Mouse (Mus musculus) midbrain, embryonic 13.5 days (tissue): ENCODE results near the gene Hba-a2. TPM values are rescaled to one million over a fixed set of nuclear protein-coding genes. Genes with fewer than 3 reads are reported as not detected.

Source experiments
- ATAC-seq: fragments of 200-750 bp; cut with Nextera tagmentation; 2 replicates; pipeline ENCODE4 v1.8.0; 2017; ENCODE audit warnings: mild to moderate bottlenecking, moderate TSS enrichment, moderate library complexity
- H3K27ac ChIP-seq: fragments of 300-500 bp; sonication (generic); 2 replicates; pipeline ENCODE4 v1.5.1; 2015; ENCODE audit warnings: inconsistent platforms, mild to moderate bottlenecking, moderate library complexity
- H3K27me3 ChIP-seq: fragments of 300-500 bp; sonication (generic); 2 replicates; pipeline ENCODE4 v1.6.1; 2015; ENCODE audit warnings: mild to moderate bottlenecking, inconsistent platforms
- H3K36me3 ChIP-seq: fragments of 300-500 bp; sonication (generic); 2 replicates; pipeline ENCODE4 v1.6.1; 2015; ENCODE audit warnings: mild to moderate bottlenecking, inconsistent platforms
- H3K4me1 ChIP-seq: fragments of 300-500 bp; sonication (generic); replicated peaks from 2 replicates; pipeline ENCODE4 v1.6.1; 2015; ENCODE audit warnings: inconsistent platforms
- H3K4me2 ChIP-seq: fragments of 300-500 bp; sonication (generic); replicated peaks from 2 replicates; pipeline ENCODE4 v1.6.1; 2015; ENCODE audit warnings: moderate library complexity, mild to moderate bottlenecking, inconsistent platforms
- H3K4me3 ChIP-seq: fragments of 300-500 bp; sonication (generic); replicated peaks from 2 replicates; pipeline ENCODE4 v1.5.1; 2015; ENCODE audit warnings: mild to moderate bottlenecking, inconsistent platforms
- H3K9ac ChIP-seq: fragments of 300-500 bp; sonication (generic); replicated peaks from 2 replicates; pipeline ENCODE4 v1.6.1; 2015; ENCODE audit warnings: mild to moderate bottlenecking, inconsistent platforms
- H3K9me3 ChIP-seq: fragments of 300-500 bp; sonication (generic); 2 replicates; pipeline ENCODE4 v1.6.1; 2016; ENCODE audit warnings: mild to moderate bottlenecking, inconsistent platforms
- WGBS: fragments of 180-500 bp; shearing (Covaris S2); methylation state at CpG from one replicate; pipeline ENCODE4 v1.1.7; 2015; 5-methylcytosine and 5-hydroxymethylcytosine counted together
- polyA plus RNA-seq: library from polyadenylated mRNA; unstranded; fragments of >200 nt; fragmentation: Nextera tagmentation; extraction: Ambion mirVana; gene quantifications from 2 replicates; pipeline ENCODE4 v1.2.1, GENCODE M21; 2015

Gene Hba-a2
- polyA plus RNA-seq, 1 experiment from 2014 or later = 6,263 TPM

- ATAC-seq = no peak
- H3K9me3 ChIP-seq = no peaks in the 10 kb centered on the region
- H3K4me1 ChIP-seq = no peaks in the 10 kb centered on the region
- no peaks in the 10 kb centered on the region for H3K27me3 ChIP-seq
- no peak overlapping the region for H3K9ac ChIP-seq
- no peak overlapping the region for H3K4me2 ChIP-seq
- H3K27ac ChIP-seq = no peak overlapping the region
- 88% methylated on average over 6 of the region's 6 CpGs for WGBS
- no peaks in the 10 kb centered on the region for H3K36me3 ChIP-seq
- no peak overlapping the region for H3K4me3 ChIP-seq
Measured at GRCm38 (mm10) chr11:32336435-32336907, 40.2 kb downstream of the Hba-a2 start.

GRCm38 (mm10) chr11:32339131-32339531, 42.8 kb downstream of the Hba-a2 start:
- no peak for ATAC-seq
- Histone ChIP-seq H3K9ac (no peak overlapping the region), H3K4me2 (no peak overlapping the region), H3K27me3 (no peaks in the 10 kb centered on the region), H3K36me3 (no peaks in the 10 kb centered on the region), H3K4me3 (no peak overlapping the region), H3K27ac (no peak overlapping the region), H3K9me3 (no peaks in the 10 kb centered on the region), H3K4me1 (no peaks in the 10 kb centered on the region)
- WGBS = 82% methylated on average over 2 of the region's 2 CpGs

GRCm38 (mm10) chr11:32340476-32341473, 44.5 kb downstream of the Hba-a2 start:
- peak; percentile 71 for ATAC-seq
- Histone ChIP-seq H3K27ac (no peak overlapping the region), H3K27me3 (no peaks in the 10 kb centered on the region), H3K9ac (no peak overlapping the region), H3K4me2 (no peak overlapping the region), H3K36me3 (no peaks in the 10 kb centered on the region), H3K4me1 (no peaks in the 10 kb centered on the region), H3K9me3 (no peaks in the 10 kb centered on the region), H3K4me3 (no peak overlapping the region)
- 46% methylated on average over 17 of the region's 17 CpGs for WGBS

GRCm38 (mm10) chr11:32342770-32343191, 46.5 kb downstream of the Hba-a2 start:
- H3K27ac ChIP-seq = no peak overlapping the region
- peaks cover 8% of the 10 kb centered on the region for H3K4me1 ChIP-seq
- no peak for ATAC-seq
- no peaks in the 10 kb centered on the region for H3K36me3 ChIP-seq
- WGBS = 14% methylated on average over 2 of the region's 2 CpGs
- no peaks in the 10 kb centered on the region for H3K9me3 ChIP-seq
- no peak overlapping the region for H3K4me3 ChIP-seq
- H3K27me3 ChIP-seq = no peaks in the 10 kb centered on the region
- no peak overlapping the region for H3K4me2 ChIP-seq
- no peak overlapping the region for H3K9ac ChIP-seq

- Histone ChIP-seq H3K9ac (no peak overlapping the region), H3K36me3 (no peaks in the 10 kb centered on the region), H3K4me3 (no peak overlapping the region), H3K4me2 (no peak overlapping the region), H3K9me3 (no peaks in the 10 kb centered on the region), H3K27ac (no peak overlapping the region), H3K4me1 (peaks cover 11% of the 10 kb centered on the region), H3K27me3 (no peaks in the 10 kb centered on the region)
- WGBS = 92% methylated on average over 1 of the region's 1 CpGs
- no peak for ATAC-seq
Measured at GRCm38 (mm10) chr11:32343350-32343749, 47.1 kb downstream of the Hba-a2 start.

- Histone ChIP-seq H3K27me3 (no peaks in the 10 kb centered on the region), H3K36me3 (no peaks in the 10 kb centered on the region), H3K4me1 (peaks cover 35% of the 10 kb centered on the region), H3K9ac (no peak overlapping the region), H3K4me2 (no peak overlapping the region), H3K27ac (no peak overlapping the region), H3K4me3 (no peak overlapping the region), H3K9me3 (no peaks in the 10 kb centered on the region)
- 72% methylated on average over 6 of the region's 6 CpGs for WGBS
- no peak for ATAC-seq
Measured at GRCm38 (mm10) chr11:32345504-32346297, 49.4 kb downstream of the Hba-a2 start.

Other genes with a start within 250 kb of the Hba-a2 start
- not detected in 2 replicates for gene Il9r, start 96.2 kb upstream of the Hba-a2 start, polyA plus RNA-seq
- 46.5 and 46.6 TPM in 2 replicates for gene Snrnp25, start 91.1 kb upstream of the Hba-a2 start, polyA plus RNA-seq
- gene Rhbdf1, start 74.2 kb upstream of the Hba-a2 start, polyA plus RNA-seq = 13.6 and 14.8 TPM in 2 replicates
- 34.1 and 35.2 TPM in 2 replicates for gene Mpg, start 70.0 kb upstream of the Hba-a2 start, polyA plus RNA-seq
- gene Nprl3, start 28.8 kb upstream of the Hba-a2 start, polyA plus RNA-seq = 46.5 and 47.2 TPM in 2 replicates
- gene Hba-x, start 20.1 kb upstream of the Hba-a2 start, polyA plus RNA-seq = 354 and 365 TPM in 2 replicates
- 2,311 and 2,595 TPM in 2 replicates for gene Hba-a1, start 13.0 kb upstream of the Hba-a2 start, polyA plus RNA-seq
- gene Hbq1b, start 9.5 kb upstream of the Hba-a2 start, polyA plus RNA-seq = 1.2 and 1.4 TPM in 2 replicates
- 1.4 TPM in 1 of 2 replicates, not detected in the other for gene Hbq1a, start 3.6 kb downstream of the Hba-a2 start, polyA plus RNA-seq
- 22.5 and 25.3 TPM in 2 replicates for gene Sh3pxd2b, start 51.3 kb downstream of the Hba-a2 start, polyA plus RNA-seq
- 55.0 and 55.2 TPM in 2 replicates for gene Ubtd2, start 158.9 kb downstream of the Hba-a2 start, polyA plus RNA-seq
- gene Efcab9, start 235.6 kb downstream of the Hba-a2 start, polyA plus RNA-seq = 0.35 TPM in 1 of 2 replicates, not detected in the other
- gene Stk10, start 236.8 kb downstream of the Hba-a2 start, polyA plus RNA-seq = 1.1 and 2.3 TPM in 2 replicates